Mouse (Mus musculus) heart, postnatal 4 days (tissue): Measurements from ENCODE around the gene Shank2. TPM values are rescaled to one million over a fixed set of nuclear protein-coding genes. Genes with fewer than 3 reads are reported as not detected.

Experiments used
- microRNA-seq, 2 experiments: library from miRNA; unstranded; fragments of <30 nt; microRNA quantifications; one replicate each; pipeline ENCODE4 v1.2.0; 2021 to 2022
- total RNA-seq, 2 experiments: library from RNA; stranded (reverse); gene quantifications; 2 replicates each; pipeline ENCODE4 v1.2.3; 2021

Shank2 gene
- total RNA-seq, 2 experiments from 2014 or later, result 0.88 to 0.97 TPM

Small RNA genes lying within 50 kb of the gene (microRNA-seq; reads per million reads assigned to microRNA genes)
- gene Mir3105, result 0 to 0.20 reads per million in 2 experiments

Other genes starting within 250 kb of the Shank2 start
- 10 to 100 TPM; 45.1 to 46.4 TPM for gene Osbpl5, start 244.9 kb upstream of the Shank2 start, total RNA-seq
- gene Mrgprg, start 234.9 kb upstream of the Shank2 start, total RNA-seq, result not detected
- 1 to 10 TPM; 2.3 to 2.4 TPM for gene Mrgpre, start 217.4 kb upstream of the Shank2 start, total RNA-seq
- gene Nadsyn1, start 179.1 kb upstream of the Shank2 start, total RNA-seq, result 1 to 10 TPM; 8.8 to 9.8 TPM
- 10 to 100 TPM; 15.7 to 17.5 TPM for gene Dhcr7, start 178.8 kb upstream of the Shank2 start, total RNA-seq
- gene Gm498, start 135.1 kb upstream of the Shank2 start, total RNA-seq, result not detected